In genomic region chr2:34943556-34944120, GRCm38 (mm10) we compare ENCODE assay signal across 21 mouse cellular contexts. TPM values are rescaled to one million over a fixed set of nuclear protein-coding genes. Genes with fewer than 3 reads are reported as not detected.
A peak's percentile ranks its signal among the peaks of the same experiment; 100 is the strongest.
DNase-seq lines count a peak whose midpoint lies in the region; ATAC-seq and TF ChIP-seq lines count a peak whose summit lies in the region.
"Had no signal": no experiment of that assay in that cellular context is flagged by ENCODE, and none has a peak within 500 bp of the region (broad histone marks: within the 10 kb centered on the region; RNA-seq: fewer than 3 reads in every experiment).

No protein-coding gene starts in this region.

- in situ Hi-C loops in CH12.LX (cut with MboI; ENCODE audit: low pct_ligation_motif_present, low pct_unique_long_range_greater_than_20kb, low sequenced_read_pairs) = no loop called here

- peaks cover 4% of the 10 kb centered on the region; the same call in 1 of the 2 replicates for H3K27me3 ChIP-seq in embryonic facial prominence, embryonic 12.5 days
- H3K27me3 ChIP-seq in embryonic facial prominence, embryonic 10.5 days (replicated peaks; ENCODE audit: low read depth, poor library complexity, severe bottlenecking) = 0 out of 2 replicates have a peak, but pooled peaks cover 19% of the 10 kb centered on the region
- no peaks in the 10 kb centered on the region for H3K27me3 ChIP-seq in CH12.LX (replicated peaks)
- H3K27me3 ChIP-seq in forebrain, embryonic 11.5 days (ENCODE audit: control insufficient read depth, insufficient read depth, low read length) = no peaks in the 10 kb centered on the region
- H3K27me3 ChIP-seq: lung, embryonic 15.5 days; midbrain, embryonic 15.5 days had no signal

- no peak for TF ChIP-seq EP300 in CH12.LX (IDR thresholded peaks at IDR 0.05; ENCODE audit: low read length)

- no peaks in the 10 kb centered on the region for H3K9me3 ChIP-seq in embryonic facial prominence, embryonic 12.5 days
- no peaks in the 10 kb centered on the region for H3K9me3 ChIP-seq in embryonic facial prominence, embryonic 10.5 days
- no peaks in the 10 kb centered on the region for H3K9me3 ChIP-seq in CH12.LX (replicated peaks; ENCODE audit: low read length)
- no peaks in the 10 kb centered on the region for H3K9me3 ChIP-seq in forebrain, embryonic 11.5 days (ENCODE audit: control insufficient read depth, low read length)
- H3K9me3 ChIP-seq: heart, embryonic 10.5 days; liver, embryonic 12.5 days; lung, embryonic 15.5 days; midbrain, embryonic 15.5 days had no signal

- H3K36me3 ChIP-seq in embryonic facial prominence, embryonic 12.5 days = no peaks in the 10 kb centered on the region
- no peaks in the 10 kb centered on the region for H3K36me3 ChIP-seq in embryonic facial prominence, embryonic 10.5 days (replicated peaks)
- peaks cover 63 to 71% of the 10 kb centered on the region in 2 experiments for H3K36me3 ChIP-seq in CH12.LX (replicated peaks in 1 of 2; ENCODE audit: control insufficient read depth in 1 of 2, insufficient read depth in 1 of 2, low read length in 1 of 2)
- H3K36me3 ChIP-seq in forebrain, embryonic 11.5 days (ENCODE audit: control insufficient read depth, insufficient read depth, low read length) = no peaks in the 10 kb centered on the region
- H3K36me3 ChIP-seq: heart, embryonic 10.5 days; liver, embryonic 12.5 days; lung, embryonic 15.5 days; midbrain, embryonic 15.5 days had no signal

- peaks cover 4% of the 10 kb centered on the region for H3K4me1 ChIP-seq in embryonic facial prominence, embryonic 12.5 days
- H3K4me1 ChIP-seq in embryonic facial prominence, embryonic 10.5 days = peaks cover 18% of the 10 kb centered on the region
- H3K4me1 ChIP-seq in CH12.LX (ENCODE audit: control insufficient read depth in 1 of 2, insufficient read depth in 2 of 2) = peaks cover 33 to 76% of the 10 kb centered on the region in 2 experiments
- no peaks in the 10 kb centered on the region for H3K4me1 ChIP-seq in forebrain, embryonic 11.5 days (replicated peaks; ENCODE audit: control insufficient read depth, insufficient read depth, low read length)
- H3K4me1 ChIP-seq: midbrain, embryonic 15.5 days had no signal

- H3K4me3 ChIP-seq in embryonic facial prominence, embryonic 12.5 days = no peak overlapping the region
- no peak overlapping the region for H3K4me3 ChIP-seq in embryonic facial prominence, embryonic 10.5 days
- no peak overlapping the region for H3K4me3 ChIP-seq in CH12.LX (replicated peaks in 1 of 3; ENCODE audit: low read depth in 2 of 3, low read length in 2 of 3, poor library complexity in 1 of 3)
- H3K4me3 ChIP-seq in forebrain, embryonic 11.5 days (ENCODE audit: low read depth, low read length) = no peak overlapping the region
- H3K4me3 ChIP-seq: heart, embryonic 10.5 days; layer of hippocampus, adult 2 months; liver, embryonic 12.5 days; lung, embryonic 15.5 days; midbrain, embryonic 15.5 days had no signal

- TF ChIP-seq CTCF in CH12.LX (conservative IDR thresholded peaks at IDR 0.05 in 1 of 2, IDR thresholded peaks at IDR 0.05 in 1 of 2; ENCODE audit: low read depth in 2 of 2, low read length in 2 of 2) = no peak

- WGBS in embryonic facial prominence, embryonic 12.5 days = 81% methylated on average over 13 of the region's 13 CpGs
- 83% methylated on average over 13 of the region's 13 CpGs for WGBS in embryonic facial prominence, embryonic 10.5 days
- WGBS in forebrain, embryonic 11.5 days = 88% methylated on average over 13 of the region's 13 CpGs

- H3K9ac ChIP-seq in embryonic facial prominence, embryonic 12.5 days = no peak overlapping the region
- no peak overlapping the region for H3K9ac ChIP-seq in CH12.LX (ENCODE audit: insufficient read depth, low read depth)
- H3K9ac ChIP-seq in forebrain, embryonic 11.5 days (ENCODE audit: low read length) = no peak overlapping the region
- H3K9ac ChIP-seq: forebrain, postnatal 0 days; hindbrain, embryonic 14.5 days; liver, embryonic 12.5 days; lung, embryonic 15.5 days; midbrain, embryonic 15.5 days had no signal

- no peak overlapping the region for H3K27ac ChIP-seq in embryonic facial prominence, embryonic 12.5 days
- no peak overlapping the region for H3K27ac ChIP-seq in embryonic facial prominence, embryonic 10.5 days (replicated peaks)
- H3K27ac ChIP-seq in CH12.LX (ENCODE audit: insufficient read depth, low read depth) = peak overlapping the region; percentile 2; the same call in 1 of the 2 replicates
- H3K27ac ChIP-seq in forebrain, embryonic 11.5 days (ENCODE audit: low read depth, low read length) = no peak overlapping the region
- H3K27ac ChIP-seq: heart, embryonic 10.5 days; hindbrain, embryonic 14.5 days; layer of hippocampus, adult 2 months; liver, embryonic 12.5 days; lung, embryonic 15.5 days; midbrain, embryonic 15.5 days had no signal

- H3K4me2 ChIP-seq in embryonic facial prominence, embryonic 12.5 days (replicated peaks) = no peak overlapping the region
- H3K4me2 ChIP-seq in CH12.LX (ENCODE audit: insufficient read depth, low read depth, poor library complexity, severe bottlenecking) = no peak overlapping the region
- no peak overlapping the region for H3K4me2 ChIP-seq in forebrain, embryonic 11.5 days (ENCODE audit: low read depth, low read length, severe bottlenecking)
- H3K4me2 ChIP-seq: hindbrain, embryonic 14.5 days; liver, embryonic 12.5 days; lung, embryonic 15.5 days; midbrain, embryonic 15.5 days had no signal

- DNase-seq in embryonic facial prominence, embryonic 10.5 days (ENCODE audit: low spot score) = no peak
- peak; percentile 53 for DNase-seq in layer of hippocampus, adult 9-11 months
- no peak for DNase-seq in layer of hippocampus, adult 9-10 months (ENCODE audit: low spot score)
- no peak for DNase-seq in CH12.LX (ENCODE audit: extremely low read depth)
- no peak for DNase-seq in thymus, postnatal 36 days
- DNase-seq in forebrain, embryonic 11.5 days (ENCODE audit: low spot score) = no peak
- DNase-seq: adrenal gland, postnatal 36 days; cerebellum, adult 9-10 months; forebrain, postnatal 0 days; gastrocnemius, postnatal 36 days; right cerebral cortex, postnatal 4 days had no signal

- dilution Hi-C loops in CH12.LX (cut with MboI; ENCODE audit: extremely low pct_ligation_motif_present, extremely low pct_unique_long_range_greater_than_20kb, low sequenced_read_pairs) = no loop called here

- peaks cover 2% of the 10 kb centered on the region; the same call in 1 of the 2 replicates for H3K79me2 ChIP-seq in CH12.LX (replicated peaks; ENCODE audit: control insufficient read depth, extremely low read depth, insufficient read depth, poor library complexity, severe bottlenecking)

- 0 out of 2 replicates have a peak, but pooled peaks have one; percentile 14 for ATAC-seq in embryonic facial prominence, embryonic 12.5 days (ENCODE audit: insufficient number of reproducible peaks, insufficient read depth, low FRiP score, low TSS enrichment)
- ATAC-seq in granulocyte monocyte progenitor cell, adult 5-6 weeks (replicated peaks; ENCODE audit: poor library complexity, severe bottlenecking) = peak; percentile 35
- no peak for ATAC-seq in forebrain, embryonic 11.5 days (replicated peaks; ENCODE audit: low FRiP score)
- ATAC-seq: CD4-positive, CD25-positive, alpha-beta regulatory T cell, adult 4 months; forebrain, postnatal 0 days; intestine, embryonic 16.5 days; liver, embryonic 12.5 days; midbrain, embryonic 15.5 days had no signal

- no peak for TF ChIP-seq RAD21 in CH12.LX (IDR thresholded peaks at IDR 0.05; ENCODE audit: low read depth, low read length)

- TF ChIP-seq POLR2A in CH12.LX (IDR thresholded peaks at IDR 0.05; ENCODE audit: low read depth, low read length) = no peak; the same call in 1 of the 2 replicates

TF ChIP-seq in CH12.LX, 34 proteins besides CTCF, POLR2A, EP300 and RAD21 (continues in another document):
- TF ChIP-seq BHLHE40 (IDR thresholded peaks at IDR 0.05; ENCODE audit: low read depth, low read length) (no peak), CHD1 (IDR thresholded peaks at IDR 0.05; ENCODE audit: low read depth, low read length) (no peak), ZKSCAN1 (IDR thresholded peaks at IDR 0.05; ENCODE audit: borderline replicate concordance, low read depth, low read length) (no peak), MEF2A (IDR thresholded peaks at IDR 0.05; ENCODE audit: borderline replicate concordance, low read depth, low read length) (no peak), NELFE (IDR thresholded peaks at IDR 0.05; ENCODE audit: low read depth, low read length) (no peak), TBP (conservative IDR thresholded peaks at IDR 0.05; ENCODE audit: low read depth, low read length) (no peak), PAX5 (IDR thresholded peaks at IDR 0.05; ENCODE audit: low read length) (no peak), MXI1 (IDR thresholded peaks at IDR 0.05; ENCODE audit: low read depth, low read length) (no peak), MAFK (IDR thresholded peaks at IDR 0.05; ENCODE audit: insufficient replicate concordance, low read length) (no peak), ETS1 (conservative IDR thresholded peaks at IDR 0.05; ENCODE audit: low read depth, low read length) (no peak), JUN (IDR thresholded peaks at IDR 0.05; ENCODE audit: insufficient read depth, low read depth, low read length) (no peak), ZNF384 (IDR thresholded peaks at IDR 0.05; ENCODE audit: low read depth, low read length) (no peak), RCOR1 (conservative IDR thresholded peaks at IDR 0.05; ENCODE audit: low read depth, low read length) (no peak)

RNA-seq across cellular contexts. Expression of gene Traf1, which starts 17.9 kb away (rescaled TPM):
- 1.8 and 2.2 TPM in 2 replicates for polyA plus RNA-seq in embryonic facial prominence, embryonic 12.5 days (2016; fragmentation: Nextera tagmentation; extraction: Ambion mirVana)
- 0.34 and 0.38 TPM in 2 replicates for polyA plus RNA-seq in embryonic facial prominence, embryonic 10.5 days (2016; fragmentation: Nextera tagmentation; extraction: Ambion mirVana)
- total RNA-seq in CH12.LX (2012; rRNA removed) (99.2 and 151 TPM in 2 replicates), CH12.LX (2014; rRNA removed) (58.8 and 66.9 TPM in 2 replicates)
- 46.4 and 47.9 TPM in 2 replicates for polyA plus RNA-seq in CH12.LX (2012; ENCODE audit: insufficient read length, low read depth)
- total RNA-seq in granulocyte monocyte progenitor cell, adult 5-6 weeks (2014; fragmentation: Nextera tagmentation) = not detected in 2 replicates
- 0.09 and 0.15 TPM in 2 replicates for total RNA-seq in granulocyte monocyte progenitor cell, adult 5-6 weeks (2017)
- polyA plus RNA-seq in forebrain, embryonic 11.5 days (2014; fragmentation: Nextera tagmentation; extraction: Ambion mirVana) = 0.33 and 0.37 TPM in 2 replicates

RNA-seq across cellular contexts. Expression of gene Phf19, which starts 29.8 kb away (rescaled TPM):
- polyA plus RNA-seq in embryonic facial prominence, embryonic 12.5 days (2016; fragmentation: Nextera tagmentation; extraction: Ambion mirVana) = 1.7 and 2.3 TPM in 2 replicates
- polyA plus RNA-seq in embryonic facial prominence, embryonic 10.5 days (2016; fragmentation: Nextera tagmentation; extraction: Ambion mirVana) = 1.1 and 1.8 TPM in 2 replicates
- total RNA-seq in CH12.LX (2012; rRNA removed) (16.8 and 17.0 TPM in 2 replicates), CH12.LX (2014; rRNA removed) (20.5 and 25.0 TPM in 2 replicates)
- 25.4 and 27.9 TPM in 2 replicates for polyA plus RNA-seq in CH12.LX (2012; ENCODE audit: insufficient read length, low read depth)
- 22.6 and 25.9 TPM in 2 replicates for total RNA-seq in granulocyte monocyte progenitor cell, adult 5-6 weeks (2014; fragmentation: Nextera tagmentation)
- 5.9 and 7.9 TPM in 2 replicates for total RNA-seq in granulocyte monocyte progenitor cell, adult 5-6 weeks (2017)
- 4.4 and 6.5 TPM in 2 replicates for polyA plus RNA-seq in forebrain, embryonic 11.5 days (2014; fragmentation: Nextera tagmentation; extraction: Ambion mirVana)

Comparison
In these comparisons a context has a peak if more than half of its experiments do, and no peak if none do; other contexts are left out.
1. RNA of gene Traf1, which starts 17.9 kb away (polyA plus RNA-seq): 46.4 to 47.9 TPM in CH12.LX; 1.8 to 2.2 TPM in embryonic facial prominence, embryonic 12.5 days, 0.34 to 0.38 TPM in embryonic facial prominence, embryonic 10.5 days and 0.33 to 0.37 TPM in forebrain, embryonic 11.5 days; every median in the first group is over 10 times any median in the second.